Mouse (Mus musculus) forebrain, embryonic 16.5 days (tissue): ENCODE results near the gene Ppp1r3e. TPM values are rescaled to one million over a fixed set of nuclear protein-coding genes. Genes with fewer than 3 reads are reported as not detected.

Experiments used
- ATAC-seq: fragments of 200-750 bp; cut with Nextera tagmentation; 2 replicates; pipeline ENCODE4 v1.8.0; 2017; ENCODE audit warnings: mild to moderate bottlenecking, moderate library complexity
- H3K27ac ChIP-seq: fragments of 300-500 bp; sonication (generic); 2 replicates; pipeline ENCODE4 v1.5.1; 2014; ENCODE audit warnings: low read length, control low read depth
- H3K27me3 ChIP-seq: fragments of 300-500 bp; sonication (generic); replicated peaks from 2 replicates; pipeline ENCODE4 v1.6.1; 2014; ENCODE audit warnings: low read length; ENCODE audit not compliant: control insufficient read depth, insufficient read depth
- H3K36me3 ChIP-seq: fragments of 300-500 bp; sonication (generic); 2 replicates; pipeline ENCODE4 v1.6.1; 2014; ENCODE audit not compliant: control insufficient read depth, insufficient read depth
- H3K4me1 ChIP-seq: fragments of 300-500 bp; sonication (generic); replicated peaks from 2 replicates; pipeline ENCODE4 v1.6.1; 2014; ENCODE audit warnings: low read length; ENCODE audit not compliant: control insufficient read depth, insufficient read depth
- H3K4me2 ChIP-seq: fragments of 300-500 bp; sonication (generic); 2 replicates; pipeline ENCODE4 v1.6.1; 2014; ENCODE audit warnings: mild to moderate bottlenecking, low read length, control low read depth
- H3K4me3 ChIP-seq: fragments of 300-500 bp; sonication (generic); replicated peaks from 2 replicates; pipeline ENCODE4 v1.5.1; 2014; ENCODE audit warnings: mild to moderate bottlenecking, low read length, control low read depth
- H3K9ac ChIP-seq: fragments of 300-500 bp; sonication (generic); replicated peaks from 2 replicates; pipeline ENCODE4 v1.6.1; 2014; ENCODE audit warnings: low read depth, low read length, control low read depth
- H3K9me3 ChIP-seq: fragments of 300-500 bp; sonication (generic); 2 replicates; pipeline ENCODE4 v1.6.1; 2016; ENCODE audit warnings: low read length; ENCODE audit not compliant: control insufficient read depth
- WGBS: fragments of 180-500 bp; shearing (Covaris S2); extraction: QIAGEN DNeasy Blood & Tissue Kit; methylation state at CpG from one replicate; pipeline ENCODE4 v1.1.7; 2014; 5-methylcytosine and 5-hydroxymethylcytosine counted together
- polyA plus RNA-seq: library from polyadenylated mRNA; unstranded; fragments of >200 nt; fragmentation: Nextera tagmentation; extraction: Ambion mirVana; gene quantifications from 2 replicates; pipeline ENCODE4 v1.2.1, GENCODE M21; 2015

Ppp1r3e gene
- polyA plus RNA-seq, 1 experiment from 2014 or later = 2.6 TPM

DNA sequence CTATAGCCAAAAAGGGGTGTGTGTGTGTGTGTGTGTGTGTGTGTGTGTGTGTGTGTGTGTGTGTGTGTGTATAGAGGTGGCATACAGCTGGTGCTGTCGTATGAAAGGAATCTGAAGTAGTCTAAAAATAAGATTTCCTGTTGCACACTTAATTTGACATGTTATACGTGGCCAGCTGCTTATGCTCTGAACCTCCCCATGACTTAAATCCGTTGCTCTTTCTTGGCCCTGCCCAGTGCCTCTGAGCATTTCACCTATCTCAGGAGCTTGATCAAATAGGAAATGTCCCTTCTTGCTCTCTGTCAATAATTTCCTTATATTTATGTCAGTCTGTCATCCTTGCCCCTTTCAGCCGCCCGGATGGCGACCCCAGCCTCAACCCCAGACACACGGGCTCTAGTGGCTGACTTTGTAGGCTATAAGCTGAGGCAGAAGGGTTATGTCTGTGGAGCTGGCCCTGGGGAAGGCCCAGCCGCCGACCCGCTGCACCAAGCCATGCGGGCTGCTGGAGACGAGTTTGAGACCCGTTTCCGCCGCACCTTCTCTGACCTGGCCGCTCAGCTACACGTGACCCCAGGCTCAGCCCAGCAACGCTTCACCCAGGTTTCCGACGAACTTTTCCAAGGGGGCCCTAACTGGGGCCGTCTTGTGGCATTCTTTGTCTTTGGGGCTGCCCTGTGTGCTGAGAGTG, 6.8 kb upstream of the Ppp1r3e start:
- H3K4me2 ChIP-seq = peak overlapping the region; percentile 90
- 26% methylated on average over 21 of the region's 21 CpGs for WGBS
- peaks cover 23% of the 10 kb centered on the region for H3K4me1 ChIP-seq
- H3K9ac ChIP-seq = peak overlapping the region; percentile 69
- no peak for ATAC-seq
- H3K9me3 ChIP-seq = no peaks in the 10 kb centered on the region
- H3K4me3 ChIP-seq = peak overlapping the region; percentile 55
- H3K27ac ChIP-seq = peak overlapping the region; percentile 74
- no peaks in the 10 kb centered on the region for H3K27me3 ChIP-seq
- H3K36me3 ChIP-seq = no peaks in the 10 kb centered on the region

DNA sequence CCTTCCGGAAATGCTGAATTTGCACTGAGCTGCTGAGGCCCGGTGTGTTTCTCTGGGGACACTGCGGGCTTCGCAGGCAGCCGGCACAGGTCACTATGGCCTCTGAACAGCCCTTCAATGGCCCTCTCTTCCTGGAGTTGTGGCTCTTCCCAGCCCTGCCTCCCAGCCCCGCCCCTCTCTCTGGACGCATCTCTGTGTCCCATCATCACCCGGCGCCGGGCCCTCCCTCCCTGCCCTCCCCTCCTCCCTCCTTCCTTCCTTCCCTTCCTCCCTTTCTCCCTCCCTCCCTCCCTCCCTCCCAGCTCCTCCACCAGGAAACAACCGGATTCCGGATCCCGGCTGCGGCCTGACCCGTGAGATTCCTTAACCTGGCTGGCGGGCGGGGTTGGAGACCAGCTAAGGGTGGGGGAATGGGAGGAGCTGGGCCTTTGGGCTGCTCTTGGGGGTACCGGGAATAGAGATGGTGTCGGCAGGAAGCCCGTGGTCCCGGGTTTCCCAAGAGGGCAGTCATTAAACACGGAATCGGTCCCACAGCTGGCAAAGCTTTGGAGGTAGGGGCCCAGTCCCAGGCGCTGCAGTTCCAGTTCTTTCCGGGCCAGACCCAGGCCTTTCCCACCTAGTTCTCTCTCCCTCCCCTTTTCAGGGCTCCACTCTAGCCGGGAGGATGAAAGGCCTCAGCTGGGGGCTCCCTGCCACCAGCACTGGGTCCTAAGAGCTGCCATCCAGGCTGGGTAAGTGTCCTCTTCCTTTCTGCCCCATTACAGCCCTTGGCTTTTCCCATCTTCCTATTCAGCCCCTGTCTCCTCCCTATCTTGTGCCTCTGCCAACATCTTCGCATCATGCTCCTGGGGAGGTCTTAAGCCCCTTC, 6.0 kb upstream of the Ppp1r3e start, which contains the start of the genes Bcl2l2 and Gm20521:
TSS of gene Bcl2l2 (plus strand) at position 224 of the 868 bp plus-strand sequence.
TSS of gene Gm20521 (plus strand) at position 288 of the 868 bp plus-strand sequence.
- H3K27me3 ChIP-seq = no peaks in the 10 kb centered on the region
- H3K27ac ChIP-seq = peak within 1 kb of the TSS; percentile 74
- WGBS = under 1% methylated on average over 27 of the region's 27 CpGs
- H3K4me2 ChIP-seq = peak within 1 kb of the TSS; percentile 90
- peak; percentile 83 for ATAC-seq
- peak within 1 kb of the TSS; percentile 55 for H3K4me3 ChIP-seq
- peak within 1 kb of the TSS; percentile 69 for H3K9ac ChIP-seq
- H3K36me3 ChIP-seq = no peaks in the 10 kb centered on the region
- H3K9me3 ChIP-seq = no peaks in the 10 kb centered on the region
- H3K4me1 ChIP-seq = peaks cover 23% of the 10 kb centered on the region

GRCm38 (mm10) chr14:54876539-54877047, 757 bp downstream of the Ppp1r3e start:
- peak overlapping the region; percentile 85 for H3K9ac ChIP-seq
- H3K36me3 ChIP-seq = no peaks in the 10 kb centered on the region

GRCm38 (mm10) chr14:54875844-54876538, 1.4 kb downstream of the Ppp1r3e start:
- H3K9ac ChIP-seq = peak overlapping the region; percentile 85
- H3K4me1 ChIP-seq = peaks cover 13% of the 10 kb centered on the region
- ATAC-seq = peak; percentile 62
- no peaks in the 10 kb centered on the region for H3K9me3 ChIP-seq
- H3K27me3 ChIP-seq = no peaks in the 10 kb centered on the region
- 2% methylated on average over 36 of the region's 36 CpGs for WGBS
- H3K36me3 ChIP-seq = no peaks in the 10 kb centered on the region
- peak overlapping the region; percentile 64 for H3K4me3 ChIP-seq
- peak overlapping the region; percentile 94 for H3K27ac ChIP-seq
- peak overlapping the region; percentile 98 for H3K4me2 ChIP-seq

More at GRCm38 (mm10) chr14:54876539-54877047, 757 bp downstream of the Ppp1r3e start:
- Histone ChIP-seq H3K9me3 (no peaks in the 10 kb centered on the region), H3K27ac (peak overlapping the region; percentile 94), H3K4me1 (peaks cover 13% of the 10 kb centered on the region), H3K4me3 (peak overlapping the region; percentile 64), H3K27me3 (no peaks in the 10 kb centered on the region), H3K4me2 (peak overlapping the region; percentile 98)
- ATAC-seq = peak; percentile 93
- WGBS = 0% methylated on average over 57 of the region's 72 CpGs

- peaks cover 13% of the 10 kb centered on the region for H3K4me1 ChIP-seq
- 90% methylated on average over 3 of the region's 3 CpGs for WGBS
- no peak overlapping the region for H3K4me2 ChIP-seq
- H3K27me3 ChIP-seq = no peaks in the 10 kb centered on the region
- ATAC-seq = no peak
- no peak overlapping the region for H3K4me3 ChIP-seq
- no peak overlapping the region for H3K27ac ChIP-seq
- no peaks in the 10 kb centered on the region for H3K9me3 ChIP-seq
- H3K9ac ChIP-seq = no peak overlapping the region
- H3K36me3 ChIP-seq = no peaks in the 10 kb centered on the region
These were observed 3.2 kb downstream of the Ppp1r3e start for GRCm38 (mm10) chr14:54874165-54874564.

DNA sequence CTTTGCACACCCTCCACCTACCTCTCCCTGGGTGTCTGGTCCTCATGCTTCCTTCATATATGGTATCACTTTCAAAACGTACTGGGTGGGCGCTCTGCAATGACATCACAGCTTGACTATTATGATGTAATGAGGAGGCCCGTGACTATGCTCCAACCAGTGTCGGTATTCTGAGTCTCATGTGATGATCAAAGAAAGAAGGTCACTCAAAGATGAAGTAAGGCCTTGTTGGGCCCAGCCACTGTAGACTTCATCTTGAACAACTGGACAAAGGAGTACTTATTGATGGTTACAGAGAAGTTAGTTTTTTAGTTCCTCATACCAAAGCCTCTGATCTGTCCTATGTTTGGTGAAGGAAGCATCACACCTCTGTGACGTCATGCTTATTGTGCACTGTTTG, 6.5 kb downstream of the Ppp1r3e start, which contains the start of gene Homez:
TSS of gene Homez (minus strand) at position 101 of the 400 bp plus-strand sequence.
- Histone ChIP-seq H3K9me3 (no peaks in the 10 kb centered on the region), H3K27ac (no peak within 1 kb of the TSS), H3K4me2 (no peak within 1 kb of the TSS), H3K36me3 (no peaks in the 10 kb centered on the region), H3K4me1 (peaks cover 6% of the 10 kb centered on the region), H3K4me3 (no peak within 1 kb of the TSS), H3K27me3 (no peaks in the 10 kb centered on the region), H3K9ac (no peak within 1 kb of the TSS)
- no peak for ATAC-seq
- WGBS = 89% methylated on average over 5 of the region's 5 CpGs

DNA sequence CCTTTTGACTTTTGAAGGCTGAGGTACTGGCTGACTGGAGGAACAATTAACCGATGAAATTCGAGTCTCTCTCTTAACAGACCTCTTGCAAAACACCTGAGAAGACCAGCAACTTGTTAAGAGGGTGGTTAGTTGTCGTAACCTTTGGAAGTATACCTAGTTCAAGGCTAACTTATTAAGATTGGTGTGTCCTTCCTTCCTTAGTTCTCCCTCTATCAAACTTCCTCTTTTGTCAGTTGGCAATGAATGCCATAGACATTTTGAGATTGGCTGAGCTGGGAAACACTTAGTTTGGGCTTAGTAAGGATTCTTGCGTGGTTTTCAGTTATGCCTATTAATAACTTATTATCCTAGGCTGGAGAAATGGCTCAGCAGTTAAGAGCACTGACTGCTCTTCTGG, 9.3 kb downstream of the Ppp1r3e start:
- Histone ChIP-seq H3K27ac (no peak overlapping the region), H3K9ac (no peak overlapping the region), H3K4me2 (no peak overlapping the region), H3K27me3 (no peaks in the 10 kb centered on the region), H3K36me3 (no peaks in the 10 kb centered on the region), H3K4me1 (peaks cover 8% of the 10 kb centered on the region), H3K4me3 (no peak overlapping the region), H3K9me3 (no peaks in the 10 kb centered on the region)
- ATAC-seq = no peak
- 88% methylated on average over 4 of the region's 4 CpGs for WGBS

GRCm38 (mm10) chr14:54866936-54867335, 10.4 kb downstream of the Ppp1r3e start:
- no peak for ATAC-seq
- 55% methylated on average over 5 of the region's 5 CpGs for WGBS
- no peak overlapping the region for H3K27ac ChIP-seq

More at GRCm38 (mm10) chr14:54866936-54867335, 10.4 kb downstream of the Ppp1r3e start:
- Histone ChIP-seq H3K4me1 (peaks cover 8% of the 10 kb centered on the region), H3K9me3 (no peaks in the 10 kb centered on the region), H3K36me3 (no peaks in the 10 kb centered on the region), H3K4me2 (no peak overlapping the region), H3K9ac (no peak overlapping the region), H3K4me3 (no peak overlapping the region), H3K27me3 (no peaks in the 10 kb centered on the region)
